In genomic region chr6:72162155-72162890, GRCm38 (mm10) we compare ENCODE assay signal across 8 mouse cellular contexts.
DNase-seq lines count a peak whose midpoint lies in the region; ATAC-seq lines count a peak whose summit lies in the region.

No protein-coding gene starts in this region.

- DNase-seq in neural tube, embryonic 10.5 days (ENCODE audit: extremely low spot score, low spot score), result peak; percentile 53
- peak; percentile 29 for DNase-seq in fibroblast of lung, adult 2 months (ENCODE audit: low read depth)
- peak; percentile 80 for DNase-seq in kidney, adult 11 months
- peak; percentile 41 for DNase-seq in lung, postnatal 10 days
- DNase-seq in left cerebral cortex, postnatal 4 days, result no peak
- no peak for DNase-seq in thymus, postnatal 14 days

- H3K4me3 ChIP-seq in neural tube, embryonic 15.5 days (replicated peaks), result no peak overlapping the region

- no peak overlapping the region for H3K4me2 ChIP-seq in neural tube, embryonic 15.5 days

- H3K9ac ChIP-seq in neural tube, embryonic 15.5 days (replicated peaks), result no peak overlapping the region

- no peaks in the 10 kb centered on the region; the same call in 1 of the 2 replicates for H3K36me3 ChIP-seq in neural tube, embryonic 15.5 days

- H3K9me3 ChIP-seq in neural tube, embryonic 15.5 days (replicated peaks), result no peaks in the 10 kb centered on the region

- 63% methylated on average over 19 of the region's 19 CpGs for WGBS in neural tube, embryonic 15.5 days

- intact Hi-C loops in left cerebral cortex, postnatal 4 days (cut with DNase I), result no loop called here

- peaks cover 12% of the 10 kb centered on the region for H3K4me1 ChIP-seq in neural tube, embryonic 15.5 days

- no peak overlapping the region for H3K27ac ChIP-seq in neural tube, embryonic 15.5 days (replicated peaks)

- H3K27me3 ChIP-seq in neural tube, embryonic 15.5 days (replicated peaks), result no peaks in the 10 kb centered on the region

- no peak for ATAC-seq in neural tube, embryonic 15.5 days (ENCODE audit: low FRiP score)
- ATAC-seq in erythroid progenitor cell, adult 5-6 weeks (replicated peaks; ENCODE audit: low FRiP score, poor library complexity, severe bottlenecking), result no peak

Comparison
In these comparisons a context has a peak if more than half of its experiments do, and no peak if none do; other contexts are left out.
1. DNase-seq: peak in neural tube, embryonic 10.5 days (single experiment), fibroblast of lung, adult 2 months (single experiment), kidney, adult 11 months (single experiment) and lung, postnatal 10 days (single experiment); none in left cerebral cortex, postnatal 4 days (single experiment) and thymus, postnatal 14 days (single experiment).